Mouse (Mus musculus): ENCODE data around the gene Cdc42bpg.
A peak's percentile ranks its signal among the peaks of the same experiment; 100 is the strongest.

The Cdc42bpg gene

DNA sequence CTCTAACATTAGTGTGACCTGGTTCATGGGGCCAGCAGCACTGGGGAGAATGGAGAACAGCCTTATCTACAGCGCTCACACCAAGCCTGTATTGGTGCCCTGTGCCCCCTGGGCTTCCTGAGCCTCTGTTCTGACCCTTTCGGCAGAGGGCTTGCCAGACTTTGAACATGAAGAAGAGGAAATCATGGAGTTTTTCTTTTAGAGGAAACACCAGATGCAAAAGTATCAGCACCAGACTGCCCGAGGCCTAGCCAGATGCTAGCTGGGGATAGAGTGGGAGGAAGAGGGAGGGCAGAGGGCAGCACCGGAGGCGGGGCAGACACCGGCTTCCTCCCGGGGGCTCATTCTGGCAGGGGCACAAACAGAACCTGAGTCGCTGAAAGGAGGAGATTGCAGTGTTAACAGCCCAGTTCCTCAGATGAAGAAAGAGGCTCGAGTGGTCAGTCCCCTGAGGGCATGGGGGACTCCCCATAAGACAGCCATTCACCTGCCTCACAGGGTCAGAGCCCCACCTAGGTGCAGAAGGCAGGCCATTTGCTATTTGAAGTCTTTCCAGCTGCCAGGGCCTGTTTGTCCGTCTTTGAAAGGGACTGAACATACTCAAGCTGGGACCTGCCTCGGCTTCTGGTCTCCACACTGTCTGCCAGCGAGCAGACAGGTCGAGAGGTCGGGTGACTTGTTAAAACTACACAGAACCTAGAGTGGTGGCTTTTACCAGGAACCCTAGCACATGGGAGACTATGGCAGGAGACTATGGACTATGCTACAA lies 43.1 kb downstream of the Cdc42bpg start:
- no peak for DNase-seq (ENCODE audit: low spot score in 2 of 2)

DNA sequence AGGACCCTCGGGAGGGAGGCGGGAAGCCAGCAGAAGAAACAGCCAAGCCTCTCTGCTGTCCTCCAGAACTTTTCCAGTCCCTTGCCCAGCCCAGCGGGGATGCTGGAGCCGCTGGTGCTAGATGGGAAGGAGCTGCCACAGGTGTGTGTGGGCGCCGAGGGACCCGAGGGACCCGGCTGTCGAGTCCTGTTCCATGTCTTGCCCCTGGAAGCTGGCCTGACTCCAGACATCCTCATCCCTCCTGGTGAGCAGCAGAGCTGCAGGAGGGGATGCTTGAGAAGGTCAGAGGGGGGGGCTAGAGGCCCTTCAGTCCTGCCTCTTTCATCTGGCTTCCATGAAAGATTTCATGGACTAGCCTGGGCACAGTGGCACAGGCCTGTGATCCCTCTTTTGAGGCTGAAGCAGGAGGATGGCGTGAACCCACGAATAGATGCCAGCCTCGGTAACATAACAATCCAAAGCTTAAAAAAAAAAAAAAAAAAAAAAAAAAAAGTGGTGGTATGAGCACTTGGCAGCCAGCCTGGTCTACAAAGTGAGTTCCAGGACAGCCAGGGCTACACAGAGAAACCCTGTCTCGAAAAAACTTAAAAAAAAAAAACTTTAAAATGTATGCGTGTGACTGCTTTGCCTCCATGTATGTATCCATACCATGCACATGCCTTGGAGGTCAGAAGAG lies 45.3 kb downstream of the Cdc42bpg start:
- no peak for DNase-seq (ENCODE audit: low spot score in 2 of 2)

DNA sequence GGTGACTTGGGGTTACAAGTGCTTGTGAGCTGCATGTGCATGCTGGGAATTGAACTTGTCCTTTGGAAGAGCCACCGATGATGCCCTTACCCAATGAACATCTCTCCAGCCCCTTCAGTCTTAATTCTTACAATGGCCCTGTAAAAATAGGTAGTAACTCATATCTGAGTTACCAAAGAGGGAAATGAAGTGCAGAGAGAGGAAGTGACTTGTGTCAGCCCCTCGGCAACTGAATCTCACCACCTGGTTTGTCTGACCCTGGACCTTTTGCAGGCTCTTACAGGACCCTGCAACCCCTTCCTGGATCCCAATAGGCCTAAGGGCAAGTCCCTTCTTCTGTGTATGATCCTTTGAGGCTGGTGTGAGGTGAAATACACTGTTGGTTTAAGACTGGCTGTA lies 45.9 kb downstream of the Cdc42bpg start:
- no peak for DNase-seq (ENCODE audit: low spot score in 2 of 2)

DNA sequence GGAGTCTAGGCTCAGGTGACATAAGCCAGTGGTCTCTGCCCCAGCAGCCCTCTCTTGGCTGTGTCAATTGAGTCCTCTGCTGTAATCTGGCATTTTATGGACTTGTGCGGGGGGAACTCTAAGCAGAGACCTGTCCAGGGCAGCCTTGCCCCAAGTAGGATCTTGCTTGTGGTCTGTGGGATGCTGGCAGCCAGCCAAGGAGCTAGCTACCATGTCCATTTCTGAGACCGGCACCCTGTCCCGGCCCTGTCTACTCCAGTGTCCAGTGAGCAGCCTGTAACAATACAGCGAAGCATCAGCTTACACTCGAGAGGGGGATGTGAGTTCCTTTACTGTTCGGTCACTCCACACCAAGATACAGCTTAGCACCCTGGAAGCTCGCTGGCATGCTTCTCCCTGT lies 47.8 kb downstream of the Cdc42bpg start:
- no peak for DNase-seq (ENCODE audit: low spot score in 2 of 2)

DNA sequence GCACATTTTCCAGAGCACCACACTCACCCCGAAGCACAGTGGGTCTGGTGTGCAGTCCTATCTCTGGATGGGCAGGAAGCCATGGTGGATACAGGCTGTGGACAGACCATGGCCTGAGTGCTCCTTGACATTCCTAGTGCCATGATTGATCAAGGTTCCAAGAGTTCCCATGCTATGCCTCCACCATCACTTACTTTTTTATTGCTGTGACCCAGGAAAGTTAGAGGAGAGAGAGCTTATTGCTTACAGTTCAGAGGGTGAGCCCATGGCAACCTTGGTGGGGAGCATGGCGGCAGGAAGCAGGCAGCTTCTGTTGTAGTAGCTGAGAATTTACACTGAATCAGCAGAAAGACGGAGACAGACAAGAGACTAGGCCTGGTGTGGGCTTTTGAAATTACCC lies 55.0 kb downstream of the Cdc42bpg start:
- DNase-seq (ENCODE audit: low spot score in 2 of 2): no peak

DNA sequence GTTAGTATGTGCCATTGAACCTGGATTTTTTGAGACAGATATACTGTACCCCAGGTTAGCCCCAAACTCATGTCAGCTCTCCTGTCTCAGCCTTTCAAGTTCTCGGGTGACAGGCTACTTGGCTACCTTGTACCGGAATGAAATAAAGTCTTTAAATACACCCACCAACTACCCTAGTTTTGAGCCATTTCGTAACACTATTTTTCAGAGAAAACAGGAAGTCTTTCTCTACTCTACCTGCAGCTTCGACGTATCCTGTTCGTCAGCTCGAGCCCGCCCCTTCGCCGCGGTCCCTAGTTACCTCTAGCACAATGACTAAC lies 56.8 kb downstream of the Cdc42bpg start:
- no peak for DNase-seq (ENCODE audit: low spot score in 2 of 2)

DNA sequence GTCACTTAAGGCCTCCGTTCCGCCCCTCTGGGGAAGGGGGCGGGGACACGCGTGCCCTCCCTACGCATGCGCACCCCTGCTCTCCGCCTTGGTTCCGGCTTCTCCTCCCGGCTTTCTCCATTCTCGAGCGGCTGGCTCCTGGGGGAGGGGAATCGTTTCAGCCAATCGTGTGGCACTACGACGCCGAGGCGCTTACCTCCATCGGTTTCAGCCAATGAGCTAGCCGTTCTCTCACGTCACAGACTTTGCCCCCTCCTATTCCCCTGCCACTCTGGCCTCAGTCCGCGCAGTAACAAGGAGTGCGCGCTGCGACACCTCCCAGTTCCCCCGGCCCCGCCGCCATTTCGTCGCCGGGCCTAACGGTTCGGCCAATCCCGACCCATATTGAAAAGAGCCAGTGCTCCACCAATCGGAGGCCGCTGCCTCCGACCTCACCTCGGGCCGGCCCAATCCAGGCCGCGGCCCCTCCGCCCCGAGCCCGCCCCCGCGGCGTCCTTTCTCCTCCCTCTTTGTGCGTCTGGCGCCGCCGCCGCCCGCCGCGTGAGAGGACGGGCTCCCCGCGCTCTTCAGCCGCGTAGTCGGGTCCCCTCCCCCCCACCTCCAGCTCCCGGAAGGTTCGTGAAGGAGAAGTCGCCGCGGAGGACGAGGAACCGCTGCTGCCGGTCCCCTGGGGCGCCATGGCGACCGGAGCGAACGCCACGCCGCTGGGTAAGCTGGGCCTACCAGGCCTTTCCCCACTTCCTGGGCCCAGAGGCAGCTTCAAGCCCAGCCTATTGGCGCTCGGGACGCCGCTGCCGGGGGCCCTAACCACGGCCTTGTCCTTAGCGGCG lies 57.4 kb downstream of the Cdc42bpg start, which contains the start of gene Sf1:
Gene Sf1 (plus strand): TSS at position 280 of the 830 bp plus-strand sequence.
- peak; percentile 100 for DNase-seq (ENCODE audit: low spot score in 2 of 2)

DNA sequence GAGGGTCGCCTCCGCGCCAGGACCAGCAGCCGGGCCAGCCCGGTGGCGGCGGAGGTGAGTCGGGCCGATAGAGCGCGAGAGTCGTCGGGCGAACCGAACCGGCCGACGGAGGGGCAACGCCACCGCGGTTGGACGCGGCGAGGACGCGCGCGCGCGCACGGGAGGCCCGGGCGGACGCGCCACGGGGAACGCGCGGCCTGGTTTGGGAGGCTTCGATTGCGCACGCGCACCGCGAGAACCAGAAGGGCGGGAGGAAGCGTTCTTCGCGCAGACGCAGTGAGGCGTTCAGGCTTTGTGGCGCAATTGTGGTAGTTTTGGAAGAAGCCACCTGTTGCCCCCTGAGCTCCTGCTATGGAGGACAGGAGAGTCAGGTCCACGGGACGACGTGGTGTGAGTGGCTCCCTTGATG lies 58.1 kb downstream of the Cdc42bpg start:
- DNase-seq (ENCODE audit: low spot score in 2 of 2): peak; percentile 84 to 85

DNA sequence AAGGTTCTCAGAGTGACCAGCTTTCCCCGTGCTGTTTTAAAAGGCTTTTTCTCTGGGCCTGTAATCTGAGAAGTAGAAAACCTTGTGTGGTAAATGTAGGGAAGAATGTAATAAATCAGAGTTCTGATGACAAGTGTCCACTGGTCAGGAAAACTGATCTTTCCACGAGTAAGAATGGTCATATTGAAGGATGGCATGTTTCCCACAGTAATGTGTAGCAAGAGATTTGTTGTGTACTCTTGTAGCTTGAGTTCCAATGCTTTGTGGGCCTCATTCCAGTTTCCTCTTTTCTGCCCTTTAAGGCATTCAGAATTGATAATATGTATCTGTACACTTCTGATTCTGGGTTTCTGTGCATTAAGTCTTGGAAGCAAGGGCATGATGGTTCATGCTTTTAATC lies 58.6 kb downstream of the Cdc42bpg start:
- DNase-seq (ENCODE audit: low spot score in 2 of 2): no peak

DNA sequence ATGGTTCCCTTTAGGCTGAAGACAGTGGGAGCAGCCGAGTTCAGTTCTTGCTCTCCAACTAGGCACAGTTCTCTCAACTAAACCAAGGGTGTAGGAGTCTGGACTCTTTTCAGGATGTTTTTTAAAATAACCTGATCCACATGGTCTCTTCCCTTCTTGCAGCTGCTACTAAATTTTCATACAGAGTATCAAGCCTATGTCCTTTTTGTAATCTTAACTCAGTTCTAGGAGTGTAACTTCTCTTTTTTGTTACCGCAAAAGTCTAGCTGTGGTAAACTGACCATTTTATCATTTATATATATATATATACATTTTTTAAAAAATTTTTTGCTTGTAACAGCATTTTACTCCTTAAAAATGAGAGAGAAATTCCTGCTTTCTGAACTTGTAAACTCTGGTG lies 63.9 kb downstream of the Cdc42bpg start:
- DNase-seq (ENCODE audit: low spot score in 2 of 2): no peak

DNA sequence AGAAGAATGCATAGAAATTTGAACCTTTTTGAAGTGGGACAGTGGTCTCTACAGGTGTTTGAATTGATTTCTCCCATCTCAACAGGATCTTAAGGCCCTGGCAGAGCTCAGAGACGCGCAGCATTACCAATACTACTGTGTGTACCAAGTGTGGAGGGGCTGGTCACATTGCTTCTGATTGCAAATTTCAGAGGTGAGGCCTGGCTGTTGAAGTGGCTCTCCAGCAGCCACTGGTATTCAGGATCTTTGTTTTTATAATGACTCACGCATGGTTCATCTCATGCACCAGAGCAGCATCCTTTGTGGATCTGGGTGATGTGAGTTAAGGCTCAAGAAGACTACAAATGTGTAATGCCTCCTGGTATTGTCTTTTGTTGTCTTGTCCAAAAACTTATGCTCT lies 66.2 kb downstream of the Cdc42bpg start:
- no peak for DNase-seq (ENCODE audit: low spot score in 2 of 2)

DNA sequence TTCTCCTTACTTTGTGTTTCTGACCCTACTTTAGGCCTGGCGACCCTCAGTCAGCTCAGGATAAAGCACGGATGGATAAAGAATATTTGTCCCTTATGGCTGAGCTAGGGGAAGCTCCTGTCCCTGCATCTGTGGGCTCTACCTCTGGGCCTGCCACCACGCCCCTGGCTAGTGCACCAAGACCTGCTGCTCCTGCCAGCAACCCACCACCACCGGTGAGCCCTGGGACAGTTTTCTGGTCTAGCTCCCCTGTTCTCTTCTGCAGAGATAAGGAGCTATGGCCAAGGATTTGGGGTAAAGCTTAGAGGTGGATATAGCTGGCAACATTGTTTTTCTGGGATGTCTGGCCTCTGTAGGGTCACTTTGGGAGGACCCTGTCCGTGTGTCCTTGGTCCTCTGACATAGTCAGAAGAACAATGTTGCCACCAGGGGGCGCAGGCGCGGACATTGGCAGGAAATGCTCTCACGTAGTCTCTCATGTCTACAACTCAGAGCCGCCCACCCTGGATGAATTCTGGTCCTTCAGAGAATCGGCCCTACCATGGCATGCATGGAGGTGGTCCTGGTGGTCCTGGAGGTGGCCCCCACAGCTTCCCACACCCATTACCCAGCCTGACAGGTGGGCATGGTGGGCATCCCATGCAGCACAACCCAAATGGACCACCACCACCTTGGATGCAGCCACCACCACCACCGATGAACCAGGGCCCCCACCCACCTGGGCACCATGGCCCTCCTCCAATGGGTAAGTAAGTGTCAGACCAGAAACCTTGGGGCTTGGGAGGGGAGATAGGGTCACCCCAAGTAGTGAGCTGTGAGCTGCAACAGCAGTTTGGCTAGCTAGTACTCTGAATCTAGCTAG lies 67.5 kb downstream of the Cdc42bpg start:
- peak in 1 of 2 experiments; percentile 56 for DNase-seq (ENCODE audit: low spot score in 2 of 2)

DNA sequence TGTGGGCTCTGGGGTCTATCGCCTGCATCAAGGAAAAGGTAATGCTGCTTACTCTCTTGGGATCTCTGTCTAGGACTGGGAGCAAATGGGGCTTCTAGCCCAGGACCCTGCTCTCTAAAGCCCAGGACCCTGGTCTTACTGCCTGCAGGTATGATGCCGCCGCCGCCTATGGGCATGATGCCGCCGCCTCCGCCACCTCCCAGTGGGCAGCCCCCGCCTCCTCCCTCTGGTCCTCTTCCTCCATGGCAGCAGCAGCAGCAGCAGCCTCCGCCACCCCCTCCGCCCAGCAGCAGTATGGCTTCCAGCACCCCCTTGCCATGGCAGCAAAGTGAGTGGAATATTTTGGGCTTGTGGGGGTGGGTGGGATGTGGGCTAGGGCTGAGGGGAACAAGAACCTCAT lies 68.3 kb downstream of the Cdc42bpg start:
- DNase-seq (ENCODE audit: low spot score in 2 of 2): no peak

Data from right cerebral cortex, postnatal 36 days (tissue).